Mouse (Mus musculus) urinary bladder, adult 2 months (tissue): ENCODE measurements around the gene Msi2. TPM values are rescaled to one million over a fixed set of nuclear protein-coding genes. Genes with fewer than 3 reads are reported as not detected.

Experiments
- DNase-seq: peaks from one replicate; pipeline ENCODE4 v3.0.0; 2022; ENCODE audit warnings: low spot score
- polyA plus RNA-seq: library from polyadenylated mRNA; depleted of rRNA; stranded (reverse); fragments of >200 nt; gene quantifications from 2 replicates; pipeline ENCODE4 v1.2.3, GENCODE M21; 2012

The Msi2 gene
- polyA plus RNA-seq, 1 experiment: 44.7 TPM

DNA sequence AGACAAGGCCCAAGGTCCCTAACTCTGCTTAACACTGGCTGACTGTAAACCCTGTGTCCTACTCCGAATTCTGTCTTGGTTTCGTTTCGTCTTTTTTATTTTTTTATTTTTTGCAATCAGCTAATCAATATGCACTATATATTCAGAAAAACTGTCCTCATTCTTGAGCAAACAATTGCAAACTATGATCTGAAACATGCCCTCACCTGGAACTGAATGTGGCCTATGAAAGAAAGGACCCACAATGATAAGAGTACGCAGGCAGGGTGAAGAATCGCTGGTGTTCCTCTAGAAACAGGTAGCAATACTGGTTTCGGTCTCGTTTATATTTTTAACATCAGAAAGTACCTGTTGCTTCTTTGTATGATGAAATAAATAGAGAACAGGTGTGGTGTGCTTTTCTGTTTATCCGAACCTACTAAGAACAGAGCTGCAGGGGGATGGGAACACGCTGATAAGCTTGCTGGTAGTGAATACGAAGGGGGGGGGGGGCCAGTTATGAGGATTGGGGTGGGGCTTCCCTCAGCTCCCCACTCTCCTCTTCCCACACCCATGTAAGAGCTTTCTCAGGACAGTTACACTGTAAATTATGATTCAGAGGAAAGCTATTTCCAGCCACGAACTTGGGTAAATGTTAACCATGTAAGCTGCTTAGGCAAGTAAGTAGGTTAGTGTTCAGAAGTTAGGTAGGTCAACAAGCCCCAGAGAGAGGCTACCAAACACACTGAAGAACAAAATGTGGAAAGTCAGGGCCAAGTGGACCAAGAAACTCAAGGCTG, 103.6 kb downstream of the Msi2 start:
- DNase-seq: no peak

DNA sequence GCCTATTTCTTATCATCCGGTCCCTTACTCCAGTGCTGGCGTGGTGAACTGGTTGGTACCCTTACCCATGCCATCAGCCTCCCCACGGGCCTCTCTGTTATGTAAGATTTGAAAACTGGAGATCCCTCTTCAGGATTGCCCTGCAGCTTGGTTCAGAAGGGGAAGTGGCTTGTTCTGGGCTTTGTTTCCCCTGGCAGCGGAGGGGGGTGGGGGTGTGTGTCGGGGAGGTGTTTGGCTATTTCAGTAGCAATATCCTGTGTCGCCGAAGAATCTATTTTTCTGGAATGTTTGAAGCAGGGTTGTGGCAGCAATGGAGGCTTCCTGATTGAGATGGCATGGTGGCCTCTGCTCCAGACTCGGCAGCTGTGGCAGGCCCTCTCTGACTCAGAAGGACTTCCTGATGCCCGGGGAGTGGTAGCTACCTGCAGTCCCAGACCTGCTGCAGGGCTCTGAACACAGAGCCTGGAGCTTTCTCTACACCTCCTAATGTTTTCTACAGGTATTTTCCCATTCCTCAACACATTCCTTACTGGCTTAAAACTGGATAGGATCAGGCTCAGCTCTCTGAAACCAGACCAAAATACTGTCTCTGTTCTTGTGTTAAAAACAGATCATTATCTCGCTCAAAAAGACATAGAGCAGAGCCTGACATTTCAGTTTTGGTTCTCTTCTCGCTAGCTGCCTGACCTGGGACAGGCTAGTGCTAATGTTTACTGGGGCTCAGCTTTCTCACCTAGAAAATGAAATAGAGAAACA, 104.4 kb downstream of the Msi2 start:
- DNase-seq: no peak

DNA sequence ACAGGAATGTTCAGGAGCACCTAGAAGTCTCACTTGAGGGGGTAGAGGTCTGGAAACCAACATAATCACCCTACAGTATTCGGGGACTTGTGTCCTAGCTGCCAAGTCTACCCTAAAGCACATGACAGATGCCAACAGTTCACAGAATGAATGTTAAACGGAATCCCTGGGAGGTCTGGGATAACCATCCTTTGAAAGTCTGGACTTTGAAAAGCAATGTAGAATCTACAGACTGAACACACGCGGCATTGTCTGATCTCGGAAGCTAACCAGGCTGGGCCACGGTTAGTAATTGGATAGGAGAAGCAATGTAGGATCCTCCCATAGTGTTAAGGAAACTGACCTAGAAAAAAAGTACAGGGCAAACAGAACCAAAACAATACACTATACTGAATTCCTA, 105.3 kb downstream of the Msi2 start:
- no peak for DNase-seq

DNA sequence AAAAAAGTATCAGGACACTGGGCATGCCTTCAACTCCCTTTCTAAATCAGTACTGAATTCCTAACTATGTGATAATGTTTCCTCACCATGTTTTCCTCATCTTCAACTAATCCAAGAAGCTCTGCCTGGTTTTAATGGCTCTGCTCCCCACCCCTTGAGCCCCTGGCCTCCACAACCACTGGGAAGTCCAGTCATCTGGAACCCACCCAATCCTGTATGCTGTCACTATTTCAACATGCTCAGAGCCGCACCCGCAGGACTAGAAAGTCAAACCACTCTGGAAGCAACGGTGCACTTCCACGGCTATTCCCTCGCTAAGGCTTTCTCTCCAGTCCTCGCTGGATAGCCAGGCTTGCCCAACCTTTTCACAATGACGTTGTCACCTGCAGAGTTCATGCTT, 106.2 kb downstream of the Msi2 start:
- no peak for DNase-seq

DNA sequence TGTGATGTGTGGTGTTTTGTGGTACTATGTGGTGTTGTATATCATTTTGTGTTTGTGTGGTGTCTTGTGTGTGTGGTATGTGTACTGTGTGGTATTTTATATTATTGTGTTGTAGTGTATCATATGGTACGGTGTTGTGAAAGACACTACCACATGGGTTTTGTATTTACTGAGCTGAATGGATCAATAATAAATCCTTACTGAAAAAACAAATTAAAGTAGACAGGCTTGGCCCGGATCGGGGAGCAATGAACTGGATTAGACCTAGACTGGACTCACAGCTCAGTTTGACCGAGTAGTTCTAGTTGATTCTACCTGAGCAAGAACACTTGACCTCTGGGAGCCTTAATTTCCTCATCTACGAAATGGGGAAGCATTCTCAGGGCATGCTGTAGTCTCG, 107.5 kb downstream of the Msi2 start:
- DNase-seq: no peak

DNA sequence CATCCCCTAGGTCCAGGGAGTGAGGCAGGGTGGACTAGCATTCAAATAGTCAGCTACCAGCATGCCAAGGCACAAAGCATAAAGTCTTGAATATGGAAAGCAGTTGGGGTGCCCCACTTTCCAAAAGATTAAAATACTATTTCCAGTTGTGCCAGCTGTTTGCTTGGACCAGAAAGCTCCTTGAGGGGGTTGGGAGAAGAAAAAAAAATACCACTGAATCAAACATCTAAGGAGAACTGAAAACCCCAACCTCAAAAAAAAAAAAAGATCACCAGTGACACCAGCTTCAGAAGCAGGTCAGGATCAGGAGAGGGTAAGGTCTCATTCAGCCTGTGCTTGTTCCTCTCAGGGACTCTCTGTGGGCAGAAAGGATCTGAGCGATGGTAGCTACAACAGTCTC, 108.2 kb downstream of the Msi2 start:
- no peak for DNase-seq

DNA sequence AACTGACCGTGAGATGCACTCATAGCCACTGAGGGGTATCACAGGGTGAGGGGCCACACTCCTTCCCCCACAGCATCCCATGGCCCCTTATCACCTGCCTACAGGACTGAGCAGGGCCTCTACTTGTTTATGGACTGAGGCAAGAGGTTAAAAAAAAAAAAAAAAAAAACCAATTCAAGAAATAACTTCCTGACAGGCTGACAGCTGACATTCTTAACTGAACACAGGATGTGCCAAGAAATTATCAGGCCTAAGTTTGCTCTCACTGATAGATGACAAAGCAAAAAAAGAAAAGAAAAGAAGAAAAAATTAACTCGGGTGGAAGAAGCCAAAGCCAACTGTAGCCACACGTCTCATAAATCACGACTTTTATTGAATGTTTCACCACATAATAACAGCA, 109.7 kb downstream of the Msi2 start:
- DNase-seq: no peak

DNA sequence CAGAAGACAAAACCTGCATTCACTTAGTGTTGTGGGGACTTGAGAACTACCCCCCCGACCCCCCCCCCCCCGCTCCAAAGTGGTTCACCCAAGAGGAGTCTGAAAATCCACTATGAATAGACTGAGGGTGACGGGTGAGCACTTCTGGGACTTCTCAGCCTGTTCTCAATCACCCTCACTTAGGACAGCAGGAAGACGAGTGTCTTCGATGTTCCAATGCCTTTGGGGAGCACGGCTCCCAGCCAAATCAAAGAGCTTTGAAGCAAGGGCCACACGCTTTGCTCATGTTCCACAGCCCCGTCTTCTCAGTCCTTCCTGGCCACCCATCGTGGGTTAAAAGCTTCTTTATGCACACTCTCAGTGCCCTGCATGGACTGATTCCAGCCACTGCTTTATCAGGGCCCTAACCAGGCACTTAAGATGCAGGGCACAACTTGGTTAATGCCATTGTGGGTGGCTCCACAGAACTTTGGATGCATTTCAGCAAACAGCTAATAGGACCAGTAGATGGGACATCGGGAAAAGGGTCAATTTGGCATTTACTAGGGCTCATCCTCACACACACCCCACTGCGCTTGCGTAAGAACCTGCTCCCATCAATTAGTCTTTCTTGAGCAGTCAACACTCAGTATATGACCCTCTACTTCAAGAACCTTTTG, 110.5 kb downstream of the Msi2 start:
- no peak for DNase-seq

DNA sequence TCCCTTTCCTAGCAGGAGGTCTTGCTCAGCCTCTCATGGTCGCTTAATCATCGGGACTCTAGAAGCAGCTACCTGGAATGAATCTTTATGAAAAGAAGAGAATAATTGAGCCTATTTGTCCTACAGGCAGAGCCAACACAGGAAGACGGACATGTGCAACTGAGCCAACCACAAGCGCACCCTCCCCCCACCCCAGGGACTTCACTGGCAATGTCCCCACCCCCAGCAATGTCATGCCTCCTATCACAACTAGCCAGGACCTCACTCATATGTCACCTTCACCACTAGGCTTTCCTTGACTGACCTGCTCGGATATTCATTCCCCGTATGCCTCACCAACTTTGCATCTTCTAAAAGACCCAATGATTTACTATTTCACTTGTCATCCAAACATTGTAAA, 112.5 kb downstream of the Msi2 start:
- no peak for DNase-seq

DNA sequence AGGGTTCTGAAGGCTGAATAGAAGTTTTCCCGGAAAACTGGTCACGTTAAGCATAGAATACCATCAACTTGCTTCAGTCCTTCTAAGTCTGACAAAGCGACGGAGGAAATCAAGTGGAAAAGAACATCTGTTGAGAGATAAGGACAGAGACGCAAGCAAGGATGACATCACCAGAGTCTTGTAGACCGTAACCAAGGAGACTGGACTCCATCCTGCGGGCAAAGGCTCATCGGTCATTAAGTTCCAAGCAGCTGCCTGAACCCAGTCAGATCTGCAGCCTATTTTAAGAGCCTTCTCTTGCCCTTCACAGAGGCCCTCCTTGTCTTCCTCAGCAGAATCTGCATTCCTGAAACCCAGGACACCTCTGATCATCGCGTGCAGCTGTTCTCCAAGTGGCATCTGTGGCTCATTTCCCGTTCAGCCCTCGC, 113.2 kb downstream of the Msi2 start:
- no peak for DNase-seq

DNA sequence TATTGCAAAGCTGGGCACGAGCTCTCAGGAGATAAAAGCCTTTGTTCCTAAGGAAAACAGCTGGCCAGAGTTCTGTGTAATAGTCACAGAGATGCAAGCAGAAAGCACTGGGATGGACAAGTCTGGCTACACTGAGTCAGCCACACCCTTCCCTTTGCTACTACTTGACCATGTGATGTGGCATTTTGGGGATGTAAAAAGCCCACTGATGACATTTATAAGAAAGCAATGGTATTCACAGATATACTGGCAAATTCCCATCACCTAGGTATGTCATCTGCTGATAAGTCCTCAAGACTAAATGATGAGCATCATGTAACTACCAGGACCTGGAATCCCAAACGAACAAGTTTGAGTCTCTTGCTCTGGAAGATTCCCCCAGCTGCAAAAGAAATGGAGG, 113.7 kb downstream of the Msi2 start:
- DNase-seq: no peak

DNA sequence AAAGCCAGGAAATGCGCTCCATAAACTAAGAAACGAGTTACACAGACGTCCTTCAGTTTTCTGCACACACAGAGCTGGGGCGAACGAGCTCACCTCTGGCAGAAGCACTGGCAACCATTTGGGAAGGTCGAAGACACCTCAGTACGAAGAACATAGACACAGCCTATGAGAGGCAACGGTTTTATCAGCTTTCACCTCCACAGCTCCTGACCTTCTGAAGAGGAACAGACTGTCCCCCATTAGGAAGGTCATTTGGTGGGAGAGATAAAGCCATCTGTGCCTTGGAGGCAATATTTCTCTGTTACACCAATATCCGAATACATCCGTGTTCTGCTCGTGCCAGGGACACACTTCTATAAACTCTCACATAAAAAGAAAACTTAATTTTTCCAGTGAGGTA, 114.9 kb downstream of the Msi2 start:
- no peak for DNase-seq

DNA sequence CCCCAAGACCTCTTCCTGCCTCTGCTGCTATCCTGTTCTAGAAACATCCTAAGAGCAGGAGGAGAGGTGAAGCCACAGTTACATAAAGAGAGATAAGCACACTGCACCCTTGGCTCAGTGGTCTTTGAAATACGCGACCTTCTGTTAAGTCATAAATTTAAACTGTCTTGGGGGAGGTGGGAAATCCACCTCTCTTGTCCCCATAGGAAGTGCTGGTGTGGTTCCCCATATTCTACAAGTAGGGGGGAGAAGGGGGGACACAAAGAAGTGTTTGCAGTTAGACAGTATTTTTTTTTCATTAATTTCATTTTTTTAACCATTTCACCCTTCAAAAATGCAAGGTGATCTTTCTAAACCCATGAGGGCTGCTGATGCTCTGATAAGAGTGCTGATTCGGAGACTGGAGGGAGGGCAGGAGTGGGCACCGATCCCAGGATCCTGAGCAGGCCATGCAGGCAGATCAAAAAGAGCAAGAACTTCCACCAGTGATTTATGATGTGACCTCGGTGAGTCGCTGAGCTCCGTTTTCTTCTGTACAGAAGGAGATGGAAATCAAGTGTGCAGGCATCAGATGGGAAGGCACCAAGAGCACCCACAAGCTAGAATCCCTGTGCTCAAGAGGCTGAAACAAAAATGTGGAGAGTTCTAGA, 115.7 kb downstream of the Msi2 start:
- no peak for DNase-seq

DNA sequence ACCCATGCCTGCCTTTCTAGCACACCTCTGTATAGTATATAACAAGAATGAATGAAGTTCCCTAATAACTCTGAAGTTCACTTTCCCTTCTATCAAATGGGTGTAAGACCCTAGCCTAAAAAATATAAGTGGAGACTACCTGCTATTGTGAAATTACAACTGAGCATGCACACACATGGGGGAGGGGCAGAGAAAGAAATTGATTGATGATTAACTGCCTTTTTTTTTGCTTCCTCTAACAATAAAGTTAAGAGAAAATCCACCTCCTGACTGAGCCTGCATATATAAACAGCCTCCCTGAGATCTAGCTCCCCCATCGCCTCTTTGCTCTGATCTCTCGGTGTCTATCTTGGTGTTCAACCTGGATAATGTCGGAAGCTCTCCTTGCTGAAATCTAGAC, 118.1 kb downstream of the Msi2 start:
- no peak for DNase-seq

DNA sequence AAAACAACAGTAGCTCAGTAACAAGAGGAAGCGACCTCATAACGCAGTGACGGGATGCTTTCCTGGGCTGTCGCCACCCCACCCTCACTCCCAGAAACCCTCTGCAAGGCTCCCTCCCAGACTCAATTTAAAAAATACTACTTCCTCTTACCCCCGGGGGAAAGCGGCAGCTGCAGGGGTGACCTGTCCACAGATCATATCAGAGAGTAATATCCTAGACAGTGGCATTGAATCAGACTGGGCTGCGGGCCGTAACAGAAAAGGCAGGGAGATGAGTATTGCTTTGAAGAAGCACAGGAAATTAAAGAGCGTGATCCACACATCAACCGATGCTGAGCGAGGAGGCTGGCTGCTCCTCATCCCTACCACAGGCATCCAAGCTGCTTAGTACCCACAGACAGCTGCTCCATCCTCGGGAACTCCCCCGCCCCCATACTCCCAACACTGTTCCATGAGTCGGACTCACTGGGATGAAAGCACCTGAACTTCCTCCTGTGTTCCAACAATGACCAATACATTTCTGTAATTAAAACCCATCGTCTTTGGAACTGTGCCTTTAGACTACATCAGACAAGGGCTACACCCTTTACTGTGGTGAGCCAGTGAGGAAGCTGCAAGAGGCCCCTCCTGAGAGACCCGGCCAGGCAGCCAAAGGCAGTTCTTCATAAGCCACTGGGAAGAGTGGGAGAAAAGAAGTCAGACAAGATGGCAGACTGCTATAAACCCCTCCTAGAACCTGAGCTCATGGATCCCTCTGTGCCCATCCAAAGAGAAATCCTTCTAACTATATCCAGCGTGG, 118.8 kb downstream of the Msi2 start:
- DNase-seq: no peak

DNA sequence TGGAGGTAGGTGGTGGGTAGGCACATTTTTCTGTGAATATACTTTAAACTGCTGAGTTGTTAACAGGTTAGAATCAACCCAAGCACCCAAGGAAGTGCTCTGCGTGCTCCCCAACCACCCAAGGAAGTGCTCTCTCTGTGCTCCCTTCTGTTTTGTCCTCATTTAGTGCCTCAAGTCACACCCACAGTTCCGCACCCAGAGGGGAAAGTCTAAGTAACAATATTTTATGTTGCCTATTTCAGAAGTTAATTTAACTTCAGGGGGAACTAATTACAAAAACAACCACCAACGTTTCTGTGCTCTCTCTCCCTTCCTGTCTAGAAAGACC, 119.5 kb downstream of the Msi2 start:
- DNase-seq: no peak

DNA sequence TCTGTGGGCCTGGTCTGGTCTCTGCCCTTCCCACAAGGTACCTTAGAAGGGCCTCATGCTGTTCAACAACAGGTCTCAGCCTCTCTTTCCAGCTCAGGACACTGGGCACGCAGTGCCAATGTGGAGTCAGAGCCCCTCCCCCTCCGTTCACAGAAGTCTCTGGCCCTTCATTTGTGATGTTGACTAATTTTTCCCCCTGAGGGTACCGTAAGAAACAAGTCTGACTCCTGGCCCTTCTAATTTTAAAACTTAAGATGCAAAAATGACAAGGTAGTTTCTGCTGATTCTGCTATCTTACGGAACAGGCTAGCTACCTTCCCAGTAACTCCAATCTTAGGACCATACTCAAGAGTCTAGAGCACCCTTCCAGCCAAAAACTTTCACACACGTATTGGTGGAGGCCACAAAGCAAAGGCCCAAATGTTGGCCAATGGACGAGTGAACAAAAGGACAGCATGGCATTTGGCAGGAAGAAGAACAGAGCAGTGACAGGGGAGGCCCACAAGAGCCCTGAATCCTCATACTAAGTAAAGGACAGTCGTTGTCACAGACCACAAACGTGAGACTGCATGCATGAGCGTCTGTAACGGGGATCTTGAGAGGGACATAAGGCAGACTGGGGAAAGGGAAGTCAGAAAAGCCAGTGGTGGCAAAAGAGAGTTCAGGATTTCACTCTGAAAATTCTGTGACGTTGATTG, 120.0 kb downstream of the Msi2 start:
- DNase-seq: no peak

DNA sequence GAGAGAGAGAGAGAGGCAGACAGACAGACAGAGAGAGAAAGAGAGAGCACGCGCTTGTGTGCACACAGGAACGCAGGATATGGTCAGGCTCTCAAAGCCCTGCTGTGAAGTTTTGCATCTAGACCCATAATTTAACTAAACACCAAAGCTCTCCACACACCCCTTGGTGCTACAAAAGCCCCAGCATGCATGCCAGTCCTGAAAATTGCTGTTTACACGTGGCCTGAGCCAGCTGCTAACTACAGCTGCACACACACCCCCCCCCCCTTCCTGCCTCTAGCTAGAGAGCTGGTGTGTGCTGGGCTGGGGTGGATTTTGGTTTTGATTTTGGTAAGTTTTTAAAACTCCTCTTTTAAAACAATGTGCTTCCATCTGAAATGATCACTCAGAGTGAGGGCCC, 122.7 kb downstream of the Msi2 start:
- DNase-seq: no peak

DNA sequence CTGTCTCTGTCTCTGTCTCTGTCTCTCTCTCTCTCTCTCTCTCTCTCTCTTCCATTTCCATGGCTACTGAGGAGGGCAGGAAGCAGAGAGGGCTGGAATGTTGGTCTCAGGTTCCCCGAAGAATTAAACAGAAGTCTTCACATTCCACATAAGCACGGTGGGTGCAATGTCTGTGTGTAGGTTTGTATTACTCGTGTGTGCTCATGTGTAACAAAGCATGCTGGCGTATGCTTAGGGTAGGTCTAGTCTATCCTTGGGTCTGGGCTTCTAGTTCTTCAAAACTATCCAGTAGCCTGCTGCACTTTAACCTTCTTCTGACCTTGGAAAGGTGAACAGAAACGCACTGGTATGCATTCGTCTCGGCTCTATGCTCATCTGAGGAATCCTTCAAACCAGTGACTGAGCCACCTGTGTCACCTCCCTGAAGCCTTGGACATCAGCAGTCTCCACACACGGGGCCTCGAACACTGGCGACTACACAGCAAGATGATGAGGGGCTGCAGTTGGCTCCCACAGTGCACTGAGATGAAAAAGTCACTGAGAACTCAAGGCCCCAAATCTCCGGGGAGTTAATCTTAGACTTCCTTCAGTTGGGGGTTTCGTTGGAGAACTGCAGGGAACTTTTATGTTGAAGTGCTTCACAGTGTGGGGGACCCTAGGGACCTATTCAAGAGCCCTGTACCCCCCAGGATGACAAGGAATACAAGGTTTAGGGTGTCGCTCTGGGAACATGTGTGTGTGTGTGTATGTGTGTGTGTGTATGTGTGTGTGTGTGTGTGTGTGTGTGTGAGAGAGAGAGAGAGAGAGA, 123.3 kb downstream of the Msi2 start:
- DNase-seq: no peak

DNA sequence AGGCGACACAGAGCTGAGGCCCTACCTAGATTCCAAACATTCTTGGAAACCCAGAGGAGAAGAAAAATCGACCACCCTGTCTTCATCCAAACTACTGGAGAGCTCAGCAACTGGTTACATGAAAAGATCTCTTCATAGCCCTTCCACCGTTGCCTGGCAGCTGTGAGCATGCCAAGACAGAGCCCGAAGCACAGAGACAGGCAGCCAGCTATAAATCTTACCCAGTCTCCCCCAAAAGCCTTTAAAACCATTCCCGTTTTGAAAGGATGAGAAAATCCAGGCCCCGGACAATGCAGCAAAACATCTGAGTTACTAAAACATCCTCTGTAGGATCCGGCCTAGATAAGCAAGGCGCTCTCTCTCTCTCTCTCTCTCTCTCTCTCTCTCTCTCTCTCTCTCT, 124.3 kb downstream of the Msi2 start:
- no peak for DNase-seq
